Mouse (Mus musculus) embryonic fibroblast, embryonic 13.5 days (primary cell): ENCODE data around the gene Mfsd5. TPM values are rescaled to one million over a fixed set of nuclear protein-coding genes. Genes with fewer than 3 reads are reported as not detected.

Source experiments
- H3K27ac ChIP-seq: 2 replicates; pipeline ENCODE4 v1.5.1; 2012; ENCODE audit warnings: low read length, control low read depth, inconsistent platforms; ENCODE audit not compliant: insufficient read depth
- H3K4me1 ChIP-seq: 2 replicates; pipeline ENCODE4 v1.6.1; 2011; ENCODE audit warnings: low read length; ENCODE audit not compliant: control insufficient read depth, insufficient read depth
- H3K4me3 ChIP-seq: 2 replicates; pipeline ENCODE4 v1.5.1; 2011; ENCODE audit warnings: mild to moderate bottlenecking, control low read depth, low read length; ENCODE audit not compliant: insufficient read depth
- CTCF ChIP-seq: IDR thresholded peaks from 2 replicates; pipeline ENCODE4 v1.5.1; 2011; ENCODE audit warnings: mild to moderate bottlenecking, control low read depth, low read length, moderate library complexity, borderline replicate concordance; ENCODE audit not compliant: insufficient read depth
- POLR2A ChIP-seq: IDR thresholded peaks from 2 replicates; pipeline ENCODE4 v1.6.1; 2011; ENCODE audit warnings: low read depth, mild to moderate bottlenecking, control low read depth, low read length, moderate library complexity
- polyA plus RNA-seq: library from polyadenylated mRNA; stranded (reverse); fragments of >200 nt; gene quantifications from 2 replicates; pipeline ENCODE4 v1.2.4, GENCODE M21; 2011; ENCODE audit warnings: low read depth; ENCODE audit not compliant: missing spikeins, insufficient read length

Gene Mfsd5
- polyA plus RNA-seq, 1 experiment: 47.3 TPM

- peak within 1 kb of the TSS; percentile 88 for H3K27ac ChIP-seq
- peak within 1 kb of the TSS; percentile 77 for H3K4me3 ChIP-seq
- H3K4me1 ChIP-seq: 0 out of 2 replicates have a peak, but pooled peaks cover 9% of the 10 kb centered on the region
- peak; percentile 65 for TF ChIP-seq POLR2A
- TF ChIP-seq CTCF: no peak
These were observed 21.8 kb upstream of the Mfsd5 start, which contains the start of gene Rarg for GRCm38 (mm10) chr15:102257202-102258075. Gene Rarg, minus strand, starts transcription at chr15:102257517.

DNA sequence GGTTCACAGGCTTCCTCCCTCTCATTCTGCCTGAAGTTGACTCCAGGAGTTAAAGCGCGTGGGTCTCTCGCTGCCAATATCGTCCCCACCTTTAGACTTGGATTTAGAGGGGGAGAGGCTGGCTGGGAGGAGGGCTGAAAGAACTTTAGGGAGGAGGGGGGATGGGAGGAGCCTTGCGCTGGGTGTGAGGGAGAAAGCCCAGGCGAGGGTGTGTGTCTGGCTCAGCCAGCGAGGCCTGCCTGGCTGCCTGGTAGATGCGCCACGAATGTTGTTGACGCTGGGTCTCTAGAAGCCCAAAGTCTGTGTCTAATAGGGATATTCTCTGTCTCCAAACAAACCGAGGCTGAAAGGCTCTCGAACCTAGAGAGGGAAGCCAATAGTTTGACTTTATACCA lies 21.2 kb upstream of the Mfsd5 start:
- TF ChIP-seq POLR2A: peak; percentile 94
- no peak for TF ChIP-seq CTCF
- Histone ChIP-seq H3K4me3 (peak overlapping the region; percentile 43), H3K27ac (peak overlapping the region; percentile 88), H3K4me1 (0 out of 2 replicates have a peak, but pooled peaks cover 9% of the 10 kb centered on the region)

- Histone ChIP-seq H3K4me3 (no peak overlapping the region), H3K4me1 (0 out of 2 replicates have a peak, but pooled peaks cover 9% of the 10 kb centered on the region), H3K27ac (peak overlapping the region; percentile 88)
- TF ChIP-seq CTCF: no peak
- no peak; the same call in 1 of the 2 replicates for TF ChIP-seq POLR2A
These were observed 20.5 kb upstream of the Mfsd5 start for GRCm38 (mm10) chr15:102258581-102259253.

DNA sequence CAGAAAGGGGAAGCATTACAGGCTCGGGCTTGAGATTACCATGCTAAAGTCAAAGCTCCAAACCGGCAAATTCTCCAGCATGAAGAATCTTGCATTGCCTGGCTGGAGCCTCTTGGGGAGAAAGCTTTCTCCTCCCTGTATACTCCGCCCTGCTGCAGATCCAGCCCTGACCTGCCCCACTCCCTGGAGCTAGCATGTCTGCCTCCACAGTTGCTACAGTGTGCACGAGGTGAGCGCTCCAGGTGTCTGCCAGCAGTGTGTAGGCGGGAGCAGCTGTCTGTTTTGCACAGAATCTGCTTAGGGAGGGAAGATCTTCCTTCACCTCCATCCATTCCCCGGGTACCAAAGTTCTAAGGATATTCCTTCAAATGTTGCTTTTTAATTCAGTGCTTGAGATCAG lies 16.7 kb upstream of the Mfsd5 start:
- no peak overlapping the region for H3K4me3 ChIP-seq
- H3K4me1 ChIP-seq: 0 out of 2 replicates have a peak, but pooled peaks cover 9% of the 10 kb centered on the region
- TF ChIP-seq POLR2A: no peak
- no peak for TF ChIP-seq CTCF
- no peak overlapping the region for H3K27ac ChIP-seq

DNA sequence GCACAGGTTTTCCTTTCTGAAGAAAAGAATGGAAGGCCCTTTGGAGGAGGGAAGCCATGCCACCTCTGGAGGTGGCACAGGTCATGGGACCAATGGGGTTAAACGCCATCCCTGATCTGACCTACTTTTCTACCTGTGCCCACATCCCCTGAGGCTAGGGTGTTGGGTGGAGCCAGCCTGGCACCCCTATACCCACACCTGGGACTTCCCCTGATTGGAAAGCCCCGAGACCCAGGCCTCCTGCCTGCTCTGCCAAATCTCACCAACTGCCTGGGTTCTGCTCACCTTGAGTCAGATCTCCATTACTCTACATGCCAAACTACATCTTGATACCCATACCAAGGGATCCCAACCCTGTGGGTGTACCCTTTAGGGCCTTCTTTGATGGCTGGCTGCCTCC lies 16.2 kb upstream of the Mfsd5 start:
- H3K4me3 ChIP-seq: no peak overlapping the region
- TF ChIP-seq CTCF (no peak), POLR2A (no peak)
- no peak overlapping the region for H3K27ac ChIP-seq
- H3K4me1 ChIP-seq: 0 out of 2 replicates have a peak, but pooled peaks cover 9% of the 10 kb centered on the region

DNA sequence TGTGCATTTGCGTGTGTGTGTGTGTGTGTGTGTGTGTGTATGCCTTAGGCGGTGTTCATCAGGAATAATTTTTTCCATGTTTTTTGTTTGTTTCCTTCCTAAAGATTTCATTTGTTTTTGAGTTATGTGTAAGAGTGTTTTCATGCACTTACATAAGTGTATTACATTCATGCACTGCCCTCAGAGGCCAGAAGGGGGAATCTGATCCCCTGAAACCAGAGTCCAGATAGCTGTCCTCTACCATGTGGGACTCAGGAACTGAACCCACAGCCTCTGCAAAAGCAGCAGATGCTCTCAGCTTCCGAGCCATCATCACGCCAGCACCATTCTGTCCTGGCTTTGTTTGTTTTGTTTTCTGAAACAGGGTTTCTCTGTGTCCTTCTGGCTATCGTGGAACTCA lies 13.7 kb upstream of the Mfsd5 start:
- H3K4me1 ChIP-seq: no peaks in the 10 kb centered on the region
- no peak for TF ChIP-seq POLR2A
- no peak for TF ChIP-seq CTCF
- no peak overlapping the region for H3K4me3 ChIP-seq
- H3K27ac ChIP-seq: no peak overlapping the region

DNA sequence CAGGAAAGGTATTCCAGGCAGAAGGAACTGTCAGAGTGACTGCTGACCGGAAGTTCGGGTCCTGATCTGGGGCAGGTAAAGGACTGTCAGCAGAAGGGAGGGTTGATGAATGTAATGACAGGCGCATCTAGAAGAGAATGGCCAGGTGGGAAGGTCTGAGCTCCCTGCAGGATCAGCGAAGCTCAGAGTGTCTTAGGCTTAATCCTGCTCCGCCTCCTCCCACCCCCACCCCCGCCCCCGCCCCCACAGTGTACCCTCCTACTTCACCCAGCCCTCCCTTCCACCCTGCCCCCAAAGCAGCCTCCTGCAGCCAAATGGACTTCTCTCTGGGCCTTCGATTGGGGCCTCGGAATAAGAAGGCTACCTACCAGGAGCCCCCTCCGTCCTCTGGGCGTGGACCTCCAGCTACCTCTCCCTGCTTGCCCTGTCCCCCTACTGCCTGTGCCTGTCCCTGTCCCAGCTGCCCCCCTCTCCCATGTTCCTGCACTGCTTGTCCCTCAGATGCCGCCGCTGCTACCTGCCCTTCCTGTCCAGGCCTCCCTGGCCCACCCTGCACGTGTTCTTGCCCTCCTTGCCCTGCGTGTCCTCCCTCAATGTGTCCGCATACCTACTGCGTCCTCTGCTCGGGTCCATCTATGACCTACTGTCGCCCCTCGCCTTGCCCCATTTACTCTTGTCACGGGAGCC lies 8.8 kb upstream of the Mfsd5 start, which contains the start of gene Gm9918:
Gm9918 (plus strand) TSS at position 290 of the 687 bp plus-strand sequence.
- no peak for TF ChIP-seq POLR2A
- no peak for TF ChIP-seq CTCF
- no peaks in the 10 kb centered on the region for H3K4me1 ChIP-seq
- H3K4me3 ChIP-seq: no peak within 1 kb of the TSS
- no peak within 1 kb of the TSS for H3K27ac ChIP-seq

- no peaks in the 10 kb centered on the region for H3K4me1 ChIP-seq
- H3K27ac ChIP-seq: no peak overlapping the region
- no peak overlapping the region for H3K4me3 ChIP-seq
- no peak for TF ChIP-seq CTCF
- no peak for TF ChIP-seq POLR2A
These were observed 7.8 kb upstream of the Mfsd5 start for GRCm38 (mm10) chr15:102271441-102271840.

- Histone ChIP-seq H3K4me1 (no peaks in the 10 kb centered on the region), H3K4me3 (no peak overlapping the region), H3K27ac (no peak overlapping the region)
- TF ChIP-seq CTCF: no peak
- no peak for TF ChIP-seq POLR2A
These were observed 5.1 kb upstream of the Mfsd5 start for GRCm38 (mm10) chr15:102273982-102274716.
